Mouse (Mus musculus) midbrain, embryonic 14.5 days (tissue): ENCODE measurements around the gene Trappc10. TPM values are rescaled to one million over a fixed set of nuclear protein-coding genes. Genes with fewer than 3 reads are reported as not detected.

ENCODE experiments used
- ATAC-seq: fragments of 200-750 bp; cut with Nextera tagmentation; 2 replicates; pipeline ENCODE4 v1.8.0; 2017; ENCODE audit warnings: moderate number of reproducible peaks, moderate library complexity; ENCODE audit not compliant: low FRiP score, low TSS enrichment
- DNase-seq: peaks from one replicate; pipeline ENCODE4 v3.0.0-alpha.2; 2015
- H3K27ac ChIP-seq: fragments of 300-500 bp; sonication (generic); replicated peaks from 2 replicates; pipeline ENCODE4 v1.5.1; 2014; ENCODE audit warnings: mild to moderate bottlenecking, low read depth, low read length, moderate library complexity
- H3K27me3 ChIP-seq: fragments of 300-500 bp; sonication (generic); 2 replicates; pipeline ENCODE4 v1.6.1; 2014; ENCODE audit warnings: low read length, control low read depth, mixed read lengths; ENCODE audit not compliant: control insufficient read depth, insufficient read depth
- H3K36me3 ChIP-seq: fragments of 300-500 bp; sonication (generic); 2 replicates; pipeline ENCODE4 v1.6.1; 2014; ENCODE audit warnings: low read length, control low read depth; ENCODE audit not compliant: control insufficient read depth, insufficient read depth
- H3K4me1 ChIP-seq: fragments of 300-500 bp; sonication (generic); 2 replicates; pipeline ENCODE4 v1.6.1; 2014; ENCODE audit warnings: mild to moderate bottlenecking, antibody characterized with exemption, low read length, control low read depth; ENCODE audit not compliant: control insufficient read depth, insufficient read depth
- H3K4me2 ChIP-seq: fragments of 300-500 bp; sonication (generic); 2 replicates; pipeline ENCODE4 v1.6.1; 2014; ENCODE audit warnings: mild to moderate bottlenecking, low read length, moderate library complexity
- H3K4me3 ChIP-seq: fragments of 300-500 bp; sonication (generic); replicated peaks from 2 replicates; pipeline ENCODE4 v1.5.1; 2014; ENCODE audit warnings: low read depth, low read length
- H3K9ac ChIP-seq: fragments of 300-500 bp; sonication (generic); replicated peaks from 2 replicates; pipeline ENCODE4 v1.6.1; 2014; ENCODE audit warnings: mild to moderate bottlenecking, low read length, moderate library complexity
- H3K9me3 ChIP-seq: fragments of 300-500 bp; sonication (generic); 2 replicates; pipeline ENCODE4 v1.6.1; 2016; ENCODE audit warnings: low read length, control low read depth, mixed read lengths; ENCODE audit not compliant: control insufficient read depth
- WGBS: fragments of 180-500 bp; shearing (Covaris S2); extraction: QIAGEN DNeasy Blood & Tissue Kit; methylation state at CpG from one replicate; pipeline ENCODE4 v1.1.7; 2014; 5-methylcytosine and 5-hydroxymethylcytosine counted together
- polyA plus RNA-seq: library from polyadenylated mRNA; unstranded; fragments of >200 nt; fragmentation: Nextera tagmentation; extraction: Ambion mirVana; gene quantifications from 2 replicates; pipeline ENCODE4 v1.2.1, GENCODE M21; 2014

Trappc10 gene
- polyA plus RNA-seq, 1 experiment from 2014 or later: 33.4 TPM

GRCm38 (mm10) chr10:78285409-78285808 is 41.0 kb upstream of the Trappc10 start:
- Histone ChIP-seq H3K36me3 (peaks cover 73% of the 10 kb centered on the region), H3K4me3 (no peak overlapping the region), H3K9me3 (no peaks in the 10 kb centered on the region), H3K27ac (no peak overlapping the region), H3K4me2 (no peak overlapping the region), H3K4me1 (no peaks in the 10 kb centered on the region), H3K9ac (no peak overlapping the region), H3K27me3 (no peaks in the 10 kb centered on the region)
- 91% methylated on average over 6 of the region's 6 CpGs for WGBS
- ATAC-seq (no peak), DNase-seq (no peak)

- no peak overlapping the region for H3K9ac ChIP-seq
- no peak overlapping the region for H3K4me3 ChIP-seq
- DNase-seq (no peak), ATAC-seq (no peak)
- WGBS: 93% methylated on average over 12 of the region's 12 CpGs
- peaks cover 79% of the 10 kb centered on the region for H3K36me3 ChIP-seq
- no peaks in the 10 kb centered on the region for H3K27me3 ChIP-seq
- H3K27ac ChIP-seq: no peak overlapping the region
- no peaks in the 10 kb centered on the region for H3K9me3 ChIP-seq
- no peak overlapping the region for H3K4me2 ChIP-seq
- no peaks in the 10 kb centered on the region for H3K4me1 ChIP-seq
Measured at GRCm38 (mm10) chr10:78284812-78285211, 40.4 kb upstream of the Trappc10 start.

DNA sequence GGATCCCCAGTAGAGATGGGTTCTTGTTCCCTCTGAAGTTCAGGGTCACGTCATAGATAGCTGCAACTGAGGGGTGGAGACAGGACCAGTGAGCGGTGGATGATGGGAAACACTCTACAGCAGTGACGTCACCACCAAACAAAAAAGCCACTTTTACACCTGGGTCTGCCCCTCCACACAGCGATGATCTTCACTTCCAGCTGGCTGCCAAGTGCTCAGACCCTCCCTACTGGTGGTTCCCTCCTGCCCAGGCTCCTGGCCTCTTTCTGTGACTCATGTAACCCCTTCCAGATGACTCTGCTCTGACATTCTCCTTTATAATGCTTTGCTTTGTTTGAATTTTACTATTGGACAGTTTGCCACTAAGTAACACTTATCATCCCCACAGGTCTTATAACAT is 38.0 kb upstream of the Trappc10 start:
- Histone ChIP-seq H3K4me1 (no peaks in the 10 kb centered on the region), H3K4me2 (no peak overlapping the region), H3K27me3 (no peaks in the 10 kb centered on the region), H3K36me3 (peaks cover 86% of the 10 kb centered on the region), H3K9me3 (no peaks in the 10 kb centered on the region), H3K27ac (no peak overlapping the region), H3K4me3 (no peak overlapping the region), H3K9ac (no peak overlapping the region)
- 95% methylated on average over 4 of the region's 4 CpGs for WGBS
- ATAC-seq (no peak), DNase-seq (no peak)

DNA sequence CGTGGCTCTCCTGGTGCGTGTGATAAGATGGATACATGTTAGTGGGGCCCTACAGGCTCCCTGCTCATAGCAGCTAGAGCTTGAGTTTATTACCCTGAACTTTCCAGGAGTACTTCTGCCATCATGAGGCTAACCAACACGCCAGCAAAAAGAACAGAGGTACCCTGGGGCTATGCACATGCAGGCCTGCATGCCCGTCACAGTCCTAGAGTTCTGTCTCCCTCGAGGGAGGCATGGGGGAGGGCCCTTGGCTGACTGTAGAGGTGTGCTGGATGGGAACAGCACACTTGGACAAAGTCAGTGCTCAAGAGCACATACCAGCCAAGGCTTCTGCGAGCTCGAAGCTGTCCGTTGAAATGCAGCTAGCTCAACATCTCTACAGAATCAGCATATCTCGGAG is 36.0 kb upstream of the Trappc10 start:
- Histone ChIP-seq H3K9ac (no peak overlapping the region), H3K27ac (no peak overlapping the region), H3K9me3 (no peaks in the 10 kb centered on the region), H3K36me3 (peaks cover 86% of the 10 kb centered on the region), H3K4me1 (no peaks in the 10 kb centered on the region), H3K27me3 (no peaks in the 10 kb centered on the region), H3K4me2 (no peak overlapping the region), H3K4me3 (no peak overlapping the region)
- DNase-seq: no peak
- no peak for ATAC-seq
- WGBS: 90% methylated on average over 9 of the region's 9 CpGs

- no peaks in the 10 kb centered on the region for H3K9me3 ChIP-seq
- H3K27ac ChIP-seq: no peak overlapping the region
- 41% methylated on average over 8 of the region's 8 CpGs for WGBS
- no peaks in the 10 kb centered on the region for H3K4me1 ChIP-seq
- no peak overlapping the region for H3K9ac ChIP-seq
- no peak overlapping the region for H3K4me3 ChIP-seq
- H3K36me3 ChIP-seq: peaks cover 88% of the 10 kb centered on the region
- ATAC-seq: peak; percentile 43; the same call in 1 of the 2 replicates
- no peaks in the 10 kb centered on the region for H3K27me3 ChIP-seq
- peak; percentile 87 for DNase-seq
- H3K4me2 ChIP-seq: no peak overlapping the region
Measured at GRCm38 (mm10) chr10:78279210-78279609, 34.8 kb upstream of the Trappc10 start.

DNA sequence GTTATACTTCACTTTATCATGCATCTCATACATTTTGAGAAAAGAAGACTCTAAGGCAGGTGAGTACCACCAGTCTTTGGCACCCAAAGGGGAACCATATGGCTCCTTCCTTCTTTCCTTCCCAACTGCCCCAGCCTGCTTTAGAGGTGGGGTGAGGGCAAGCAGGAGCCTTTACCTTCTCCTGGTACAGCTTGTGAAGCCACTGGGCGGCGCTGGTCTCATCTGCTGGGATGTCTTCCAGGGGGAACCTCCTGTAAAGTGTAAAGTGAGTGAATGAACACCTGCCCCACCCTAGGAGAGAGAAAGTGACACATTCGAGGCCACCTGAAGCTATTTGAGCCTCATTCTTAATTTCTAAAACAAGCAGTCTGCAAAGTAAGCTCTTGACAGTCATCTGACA is 33.4 kb upstream of the Trappc10 start:
- H3K27me3 ChIP-seq: no peaks in the 10 kb centered on the region
- no peak for DNase-seq
- no peak for ATAC-seq
- H3K4me2 ChIP-seq: no peak overlapping the region
- WGBS: 82% methylated on average over 3 of the region's 3 CpGs
- no peak overlapping the region for H3K9ac ChIP-seq
- H3K4me3 ChIP-seq: no peak overlapping the region
- no peak overlapping the region for H3K27ac ChIP-seq
- peaks cover 88% of the 10 kb centered on the region for H3K36me3 ChIP-seq
- H3K4me1 ChIP-seq: no peaks in the 10 kb centered on the region
- no peaks in the 10 kb centered on the region for H3K9me3 ChIP-seq

DNA sequence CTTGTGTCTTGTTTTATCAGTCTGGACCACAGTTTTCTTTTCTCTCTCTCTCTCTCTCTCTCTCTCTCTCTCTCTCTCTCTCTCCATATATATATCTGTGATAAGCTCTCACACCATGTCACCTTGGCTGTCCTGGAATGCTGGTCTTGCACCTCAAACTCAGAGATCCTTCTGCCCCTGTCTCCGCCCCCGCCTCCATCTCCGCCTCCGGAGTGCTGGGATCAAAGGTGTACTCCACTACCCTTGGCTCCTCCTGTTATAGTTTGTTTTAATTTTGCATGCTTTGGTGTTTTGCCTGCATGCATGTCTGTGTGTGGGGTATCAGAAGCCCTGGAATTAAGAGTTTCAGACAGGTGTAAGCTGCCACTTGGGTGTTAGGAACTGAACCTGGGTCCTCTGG is 31.8 kb upstream of the Trappc10 start:
- no peak for ATAC-seq
- H3K36me3 ChIP-seq: peaks cover 86% of the 10 kb centered on the region

DNA sequence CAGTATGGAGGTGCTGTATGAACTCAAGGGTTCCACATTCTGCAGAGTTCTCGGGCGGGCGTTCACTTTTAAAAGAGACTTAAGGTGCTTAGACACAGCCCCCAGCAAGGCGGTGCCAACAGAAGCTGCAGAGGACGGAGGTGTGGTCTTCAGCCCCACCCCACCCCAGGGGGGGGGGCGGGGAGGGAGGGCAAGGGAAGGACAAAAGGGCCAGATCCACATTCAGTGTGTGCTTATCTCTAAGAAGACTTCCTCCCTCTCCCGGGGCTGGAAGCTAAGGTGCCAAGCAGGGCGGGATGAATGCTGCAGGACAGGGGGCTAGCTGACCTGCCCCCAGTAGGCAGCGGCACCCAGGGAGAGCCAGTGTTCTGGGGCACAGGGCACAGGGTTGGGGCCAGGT is 28.5 kb upstream of the Trappc10 start:
- DNase-seq (no peak), ATAC-seq (no peak)
- WGBS: 27% methylated on average over 8 of the region's 9 CpGs
- no peak overlapping the region for H3K27ac ChIP-seq
- H3K4me1 ChIP-seq: no peaks in the 10 kb centered on the region
- H3K36me3 ChIP-seq: peaks cover 70% of the 10 kb centered on the region
- H3K9ac ChIP-seq: no peak overlapping the region
- H3K27me3 ChIP-seq: no peaks in the 10 kb centered on the region
- no peak overlapping the region for H3K4me3 ChIP-seq
- no peak overlapping the region for H3K4me2 ChIP-seq
- H3K9me3 ChIP-seq: no peaks in the 10 kb centered on the region

More for the DNA sequence above, 31.8 kb upstream of the Trappc10 start:
- no peak overlapping the region for H3K27ac ChIP-seq
- no peak overlapping the region for H3K4me3 ChIP-seq
- no peak overlapping the region for H3K4me2 ChIP-seq
- no peak overlapping the region for H3K9ac ChIP-seq
- no peaks in the 10 kb centered on the region for H3K4me1 ChIP-seq
- 95% methylated on average over 4 of the region's 4 CpGs for WGBS
- no peak for DNase-seq
- no peaks in the 10 kb centered on the region for H3K27me3 ChIP-seq
- H3K9me3 ChIP-seq: no peaks in the 10 kb centered on the region

DNA sequence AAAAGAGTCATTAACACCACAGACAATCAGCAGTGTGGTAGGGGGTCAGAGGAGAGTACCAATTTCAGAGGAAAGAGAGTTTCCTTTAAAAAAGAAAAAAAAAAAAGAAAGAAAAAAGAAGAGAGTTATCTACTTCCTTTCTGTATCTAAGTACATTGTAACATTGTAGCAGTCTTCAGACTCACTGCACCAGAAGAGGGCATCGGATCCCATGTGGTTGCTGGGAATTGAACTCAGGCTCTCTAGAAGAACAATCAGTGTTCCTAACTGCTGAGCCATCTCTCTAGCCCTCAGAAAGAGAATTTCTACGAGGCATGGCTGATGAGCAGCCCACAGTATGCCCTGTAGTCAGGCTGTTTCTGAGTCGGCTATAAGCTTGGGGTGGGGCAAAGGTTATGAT is 21.4 kb upstream of the Trappc10 start:
- H3K4me1 ChIP-seq: no peaks in the 10 kb centered on the region
- no peaks in the 10 kb centered on the region for H3K27me3 ChIP-seq
- DNase-seq (no peak), ATAC-seq (no peak)
- H3K4me2 ChIP-seq: no peak overlapping the region
- H3K4me3 ChIP-seq: no peak overlapping the region
- no peak overlapping the region for H3K27ac ChIP-seq
- WGBS: 77% methylated on average over 3 of the region's 3 CpGs
- H3K9ac ChIP-seq: no peak overlapping the region
- peaks cover 1% of the 10 kb centered on the region for H3K36me3 ChIP-seq
- H3K9me3 ChIP-seq: no peaks in the 10 kb centered on the region
